Comparison of ENCODE assay signal across 8 mouse cellular contexts in genomic region chr12:83632680-83633025, GRCm38 (mm10). TPM values are rescaled to one million over a fixed set of nuclear protein-coding genes. Genes with fewer than 3 reads are reported as not detected.
DNase-seq lines count a peak whose midpoint lies in the region; ATAC-seq and TF ChIP-seq lines count a peak whose summit lies in the region.

No protein-coding gene starts in this region.

- no peak for TF ChIP-seq CTCF in cerebellum, adult 2 months (IDR thresholded peaks at IDR 0.05; ENCODE audit: borderline replicate concordance, insufficient read depth, low read depth, low read length)

- H3K27me3 ChIP-seq in cerebellum, adult 2 months (ENCODE audit: control insufficient read depth, insufficient read depth, low read length): no peaks in the 10 kb centered on the region
- H3K27me3 ChIP-seq in hindbrain, embryonic 11.5 days (ENCODE audit: control insufficient read depth, insufficient read depth, low read length): no peaks in the 10 kb centered on the region

- H3K27ac ChIP-seq in cerebellum, adult 2 months (ENCODE audit: insufficient read depth, low read length): peak overlapping the region; percentile 82
- H3K27ac ChIP-seq in hindbrain, embryonic 11.5 days (ENCODE audit: low read depth, low read length): peak overlapping the region; percentile 89

- no peaks in the 10 kb centered on the region for H3K9me3 ChIP-seq in hindbrain, embryonic 11.5 days (ENCODE audit: control insufficient read depth, low read length)

- TF ChIP-seq POLR2A in cerebellum, adult 2 months (IDR thresholded peaks at IDR 0.05; ENCODE audit: borderline replicate concordance, insufficient read depth, low read length): no peak

- H3K9ac ChIP-seq in hindbrain, embryonic 11.5 days (ENCODE audit: low read depth, low read length): peak overlapping the region; percentile 91

- H3K4me3 ChIP-seq in cerebellum, adult 2 months (replicated peaks; ENCODE audit: insufficient read depth, low read depth, low read length): peak overlapping the region; percentile 87
- H3K4me3 ChIP-seq in hindbrain, embryonic 11.5 days (ENCODE audit: low read depth, low read length): peak overlapping the region; percentile 86

- H3K36me3 ChIP-seq in hindbrain, embryonic 11.5 days (ENCODE audit: control insufficient read depth, insufficient read depth, low read length): no peaks in the 10 kb centered on the region

- peak; percentile 76 for ATAC-seq in hindbrain, embryonic 11.5 days (ENCODE audit: low FRiP score)
- no peak for ATAC-seq in monocyte, adult 5-6 weeks (replicated peaks; ENCODE audit: insufficient number of reproducible peaks, low FRiP score, low TSS enrichment, poor library complexity, severe bottlenecking)

- WGBS in cerebellum, adult 2 months: under 1% methylated on average over 20 of the region's 20 CpGs
- WGBS in hindbrain, embryonic 11.5 days: 0% methylated on average over 20 of the region's 20 CpGs

- DNase-seq in Muller cell, postnatal 12 days (ENCODE audit: inconsistent ontology term): peak; percentile 69
- peak; percentile 50 to 63 for DNase-seq in cerebellum, adult 2 months
- peak; percentile 33 to 59 for DNase-seq in frontal cortex, postnatal 10 days (ENCODE audit: low spot score in 2 of 2)
- DNase-seq in hindbrain, embryonic 11.5 days (ENCODE audit: low spot score): peak; percentile 64
- DNase-seq in layer of hippocampus, postnatal 25 days (ENCODE audit: extremely low spot score in 1 of 2, low spot score in 1 of 2): peak; percentile 11 to 43
- DNase-seq in lung, postnatal 36 days: peak; percentile 54
- DNase-seq in right cerebral cortex, postnatal 4 days: peak; percentile 47

- H3K4me2 ChIP-seq in hindbrain, embryonic 11.5 days (replicated peaks; ENCODE audit: low read depth, low read length): peak overlapping the region; percentile 58

- no peaks in the 10 kb centered on the region; the same call in 1 of the 2 replicates for H3K4me1 ChIP-seq in cerebellum, adult 2 months (ENCODE audit: control insufficient read depth, insufficient read depth, low read length)
- no peaks in the 10 kb centered on the region for H3K4me1 ChIP-seq in hindbrain, embryonic 11.5 days (replicated peaks; ENCODE audit: control insufficient read depth, insufficient read depth, low read length)

RNA-seq across cellular contexts. Expression of gene Rbm25, which starts 1.6 kb away (rescaled TPM):
- polyA plus RNA-seq in cerebellum, adult 2 months (2012; rRNA removed): 159 and 191 TPM in 2 replicates
- polyA plus RNA-seq in hindbrain, embryonic 11.5 days (2014; fragmentation: Nextera tagmentation; extraction: Ambion mirVana): 259 and 316 TPM in 2 replicates
- total RNA-seq in layer of hippocampus, postnatal 25 days (2021): 100 to 1,000 TPM in 1 of 2 experiments, 10 to 100 TPM in 1; 88.8 to 125 TPM
- total RNA-seq in monocyte, adult 5-6 weeks (2017): 239 to 354 TPM (median 242 TPM) in 3 replicates

RNA-seq across cellular contexts. Expression of gene Zfyve1, which starts 35.6 kb away (rescaled TPM):
- polyA plus RNA-seq in cerebellum, adult 2 months (2012; rRNA removed): 41.7 and 47.6 TPM in 2 replicates
- 20.3 and 23.1 TPM in 2 replicates for polyA plus RNA-seq in hindbrain, embryonic 11.5 days (2014; fragmentation: Nextera tagmentation; extraction: Ambion mirVana)
- 10 to 100 TPM; 45.3 to 45.7 TPM for total RNA-seq in layer of hippocampus, postnatal 25 days (2021)
- 15.9 to 24.5 TPM (median 19.2 TPM) in 3 replicates for total RNA-seq in monocyte, adult 5-6 weeks (2017)

RNA-seq across cellular contexts. Expression of gene Psen1, which starts 55.3 kb away (rescaled TPM):
- polyA plus RNA-seq in cerebellum, adult 2 months (2012; rRNA removed): 45.5 and 46.6 TPM in 2 replicates
- polyA plus RNA-seq in hindbrain, embryonic 11.5 days (2014; fragmentation: Nextera tagmentation; extraction: Ambion mirVana): 76.3 and 76.6 TPM in 2 replicates
- total RNA-seq in layer of hippocampus, postnatal 25 days (2021): 10 to 100 TPM; 67.7 to 67.8 TPM
- total RNA-seq in monocyte, adult 5-6 weeks (2017): 79.8 to 104 TPM (median 85.8 TPM) in 3 replicates
